Mouse (Mus musculus): Measurements from ENCODE around the gene Sdc1.

DNA sequence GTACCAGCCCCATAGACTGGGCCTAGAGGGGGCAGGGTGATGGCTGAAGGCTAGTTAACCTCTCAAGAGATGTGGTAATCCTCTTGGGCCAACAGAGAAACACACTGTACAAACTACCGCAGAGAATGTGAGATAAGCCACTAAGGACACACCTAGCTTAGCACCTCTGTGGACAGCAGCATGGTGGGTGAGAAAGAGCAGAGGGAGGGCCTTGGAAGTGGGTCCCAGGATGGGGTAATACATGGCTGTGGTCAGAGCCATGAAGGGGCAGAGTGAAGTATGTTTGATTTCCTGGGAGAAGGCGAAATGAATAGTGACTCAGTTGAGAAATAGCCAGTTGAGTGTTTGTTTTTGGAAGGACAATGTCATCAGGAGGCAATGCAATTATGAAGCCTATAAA is 38.0 kb downstream of the Sdc1 start:
- TF ChIP-seq CTCF (IDR thresholded peaks at IDR 0.05; ENCODE audit: extremely low read depth, insufficient read depth, insufficient read length, insufficient replicate concordance) = no peak
- TF ChIP-seq POLR2A (IDR thresholded peaks at IDR 0.05; ENCODE audit: low read depth, low read length) = no peak

Data from spleen, adult 2 months (tissue).